Mouse (Mus musculus): ENCODE data around the gene Pcbp2.

Gene Pcbp2

DNA sequence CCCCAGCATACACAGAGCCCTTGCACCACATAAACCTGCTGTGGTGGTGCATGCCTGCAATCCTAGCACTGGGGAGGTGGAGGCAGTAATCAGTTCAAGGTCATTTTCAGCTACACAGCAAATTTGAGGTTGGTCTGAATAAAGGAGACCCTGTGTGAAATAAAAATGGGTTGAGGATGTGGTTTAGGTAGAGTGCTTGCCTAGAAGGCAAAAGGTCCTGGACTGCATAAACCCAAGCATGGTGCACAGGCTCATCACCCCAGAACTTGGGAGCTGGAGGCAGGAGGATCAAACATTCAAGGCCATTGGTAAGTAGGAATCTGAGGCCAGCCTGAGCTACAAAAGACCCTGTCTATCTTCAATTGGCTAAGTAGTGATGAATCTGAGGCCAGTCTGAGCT is 37.2 kb downstream of the Pcbp2 start:
- no peak for DNase-seq (ENCODE audit: low read depth)

DNA sequence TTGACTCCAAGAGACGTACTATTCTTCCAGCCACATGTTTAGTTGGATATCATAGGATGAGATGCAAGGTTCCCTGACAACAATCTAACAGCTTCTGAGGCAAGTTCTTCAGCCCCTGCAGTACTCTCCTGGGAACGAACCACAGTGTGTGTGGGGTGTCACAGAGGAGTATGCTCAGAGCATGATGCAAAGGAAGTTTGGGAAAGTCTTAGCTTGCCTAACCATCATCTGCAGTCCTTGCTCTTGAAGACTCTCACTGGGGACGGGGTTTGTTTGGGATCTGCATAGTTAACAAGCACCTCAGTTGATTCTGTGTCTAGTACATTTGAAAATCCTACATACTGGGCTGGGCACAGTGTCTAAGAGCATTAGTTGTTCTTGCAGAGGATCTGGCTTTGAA is 38.0 kb downstream of the Pcbp2 start:
- DNase-seq (ENCODE audit: low read depth): no peak

DNA sequence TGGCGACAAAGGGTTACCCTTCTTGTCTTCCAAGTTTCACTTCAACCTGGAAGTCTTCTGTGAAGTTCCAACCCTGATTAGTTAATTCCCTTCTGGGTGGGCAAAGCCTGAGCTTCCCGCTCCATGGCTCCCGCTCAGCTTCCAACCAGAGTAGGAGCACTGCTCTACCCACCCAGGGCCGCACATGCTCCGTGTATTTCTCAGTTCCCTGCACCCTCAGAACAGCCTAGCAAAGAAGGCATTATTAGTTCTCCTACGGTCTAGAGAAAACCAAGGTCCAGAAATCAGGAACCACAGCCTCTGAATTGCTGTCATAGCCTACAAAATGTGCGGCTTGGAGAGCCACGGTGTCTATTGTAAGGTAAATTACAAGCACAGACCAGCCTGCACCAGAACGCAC is 39.8 kb downstream of the Pcbp2 start:
- no peak for DNase-seq (ENCODE audit: low read depth)

DNA sequence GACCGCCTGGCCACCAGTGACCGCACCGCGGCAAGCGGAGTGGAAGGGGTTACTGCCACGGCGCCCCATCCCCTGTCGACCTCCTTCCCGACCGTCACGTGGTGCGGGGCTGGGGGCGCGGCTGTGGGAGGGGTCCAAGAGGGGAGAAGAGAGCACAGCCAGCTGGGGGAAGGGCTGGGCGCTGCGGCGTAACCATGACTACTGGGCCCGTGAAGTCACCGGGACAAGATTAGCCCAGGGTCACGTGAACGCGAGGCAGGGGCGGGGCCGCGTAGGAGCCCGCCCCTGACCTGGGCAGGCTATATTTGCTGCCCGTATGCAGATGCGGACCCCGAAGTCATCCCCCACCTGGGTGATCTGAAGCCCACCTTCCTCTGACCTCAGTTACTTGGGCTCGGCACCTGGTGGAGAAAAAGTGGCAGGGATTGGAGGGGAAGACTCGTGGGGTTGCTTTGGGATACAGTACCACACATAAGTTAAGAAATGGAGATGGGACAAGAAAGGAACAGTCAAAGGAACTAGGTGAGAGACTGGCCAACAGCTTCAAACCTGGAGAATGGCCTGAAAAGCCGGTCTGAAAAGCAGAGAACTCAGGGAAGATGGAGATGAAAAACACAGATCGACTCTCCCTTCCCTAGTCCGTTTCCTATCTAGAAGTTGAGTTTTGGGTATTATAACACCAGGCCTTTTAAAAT is 40.4 kb downstream of the Pcbp2 start:
- DNase-seq (ENCODE audit: low read depth): peak; percentile 82

DNA sequence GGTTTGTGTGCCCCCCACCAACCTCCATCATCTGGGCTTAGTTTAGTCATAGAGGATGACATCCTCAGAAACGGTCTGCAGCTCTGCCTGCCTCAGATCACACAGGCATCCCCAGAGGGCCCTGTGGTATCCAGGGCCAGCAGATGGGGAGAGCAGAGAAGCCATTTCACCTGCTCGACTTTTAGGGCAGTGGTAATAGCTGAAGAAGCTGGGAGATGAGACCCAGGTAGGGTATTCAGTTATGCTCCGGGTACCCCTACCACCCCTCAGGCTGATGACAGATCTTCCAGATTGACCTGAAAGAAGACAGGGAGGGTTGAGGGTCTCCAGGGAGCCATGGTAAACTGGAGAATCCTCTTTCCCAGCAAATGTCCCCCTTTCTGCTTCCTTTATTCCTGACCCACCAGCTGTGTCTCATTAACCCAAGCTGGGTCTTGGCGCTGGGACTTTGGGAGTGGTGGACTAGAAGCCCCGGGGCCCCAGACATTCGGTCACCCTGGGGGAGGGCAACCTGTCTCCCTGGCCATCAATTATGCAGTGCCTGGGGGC is 41.0 kb downstream of the Pcbp2 start:
- DNase-seq (ENCODE audit: low read depth): no peak

DNA sequence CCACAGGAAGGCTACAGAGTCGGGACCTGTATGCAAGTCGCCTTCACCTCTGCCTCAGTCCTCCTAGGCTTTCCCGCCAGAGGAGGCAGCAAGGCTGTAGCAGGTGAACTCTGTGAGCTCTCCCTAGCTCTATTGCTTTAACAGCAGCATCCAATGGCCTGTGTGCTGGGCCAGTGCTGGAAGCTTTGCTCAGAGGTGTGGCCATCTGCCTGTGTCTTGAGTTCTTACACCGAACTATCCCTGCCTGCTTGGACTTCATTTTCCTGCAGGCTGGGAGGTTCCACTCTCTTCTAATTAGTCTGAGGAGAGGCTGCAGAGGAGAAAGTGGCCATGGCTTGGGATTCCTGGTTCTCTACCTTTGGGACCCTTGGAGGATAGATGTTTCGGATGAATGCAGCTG is 41.7 kb downstream of the Pcbp2 start:
- no peak for DNase-seq (ENCODE audit: low read depth)

DNA sequence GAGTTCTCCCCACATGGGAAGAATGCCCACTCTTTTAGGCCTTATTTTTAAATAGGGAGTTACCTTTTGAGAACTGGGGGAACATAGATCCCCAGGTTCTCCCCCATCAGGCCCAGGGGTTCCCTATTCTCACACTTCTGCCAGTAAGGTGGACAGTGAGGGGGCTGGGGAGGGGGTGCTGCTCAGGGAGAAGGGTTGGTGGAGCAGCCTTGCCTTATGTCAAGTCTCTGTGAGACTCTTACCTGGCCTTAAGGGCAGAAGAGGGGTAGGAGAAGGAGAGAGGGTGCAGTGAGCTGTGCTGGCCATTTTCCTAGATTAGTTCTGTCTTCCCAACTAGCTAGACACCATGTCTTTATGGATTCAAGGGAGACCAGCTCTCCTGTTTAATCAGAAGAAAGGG is 42.1 kb downstream of the Pcbp2 start:
- DNase-seq (ENCODE audit: low read depth): no peak

DNA sequence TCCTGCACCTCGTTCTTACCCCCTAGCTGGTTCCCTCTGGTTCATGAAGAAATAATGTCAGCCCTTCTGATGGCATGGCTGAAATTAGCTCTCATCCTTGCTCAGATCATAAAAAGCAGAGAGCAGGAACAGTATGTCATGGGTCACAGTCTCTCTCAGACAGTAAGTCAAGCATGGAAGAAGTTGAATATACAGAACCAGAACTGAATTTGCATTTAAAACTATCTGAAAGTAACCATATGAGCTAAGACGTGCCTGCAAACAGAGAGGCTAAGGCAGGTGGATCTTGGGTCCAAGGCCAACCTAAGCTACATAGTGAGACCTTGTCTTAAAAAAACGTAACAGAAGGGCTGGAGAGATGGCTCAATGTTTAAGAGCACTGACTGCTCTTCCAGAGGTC is 42.7 kb downstream of the Pcbp2 start:
- DNase-seq (ENCODE audit: low read depth): no peak

DNA sequence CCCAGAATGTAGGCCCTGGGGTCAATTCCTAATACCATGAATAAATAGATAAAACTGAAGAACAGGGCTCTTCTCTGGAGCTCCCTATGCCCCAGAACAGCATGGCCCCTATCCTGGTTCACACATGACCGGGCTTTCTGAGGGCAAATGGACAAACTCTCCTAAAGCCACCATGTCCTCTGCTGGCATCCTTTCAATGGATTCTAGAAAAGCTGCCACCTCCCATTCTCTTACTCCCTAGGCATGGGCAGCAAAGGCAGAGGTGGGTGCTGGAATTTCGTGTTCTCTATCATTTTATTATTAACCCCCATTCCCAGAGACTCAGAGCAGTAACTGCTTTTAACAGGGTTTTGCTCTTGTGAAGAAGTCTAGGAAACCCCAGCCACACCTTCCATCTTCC is 44.9 kb downstream of the Pcbp2 start:
- DNase-seq (ENCODE audit: low read depth): no peak

DNA sequence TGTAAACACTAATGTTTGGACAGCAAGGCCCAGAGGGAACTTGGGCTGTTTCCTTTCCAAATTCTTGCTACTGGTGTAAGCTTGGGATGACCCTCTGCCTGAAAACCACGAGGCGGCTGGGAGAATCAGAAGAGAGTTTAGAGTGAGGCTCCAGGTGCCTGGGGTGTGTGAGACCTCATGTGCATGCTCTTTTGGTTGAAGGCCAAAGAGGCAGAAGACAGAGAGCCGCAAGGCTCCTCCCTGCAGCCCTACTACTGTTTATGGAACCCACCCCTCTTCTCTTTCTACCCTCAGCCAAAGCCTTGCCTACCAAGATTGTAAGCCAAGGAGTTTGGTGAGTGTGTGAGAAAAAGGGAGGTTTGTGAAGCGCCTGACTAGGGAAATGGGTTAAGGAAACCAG is 45.5 kb downstream of the Pcbp2 start:
- no peak for DNase-seq (ENCODE audit: low read depth)

DNA sequence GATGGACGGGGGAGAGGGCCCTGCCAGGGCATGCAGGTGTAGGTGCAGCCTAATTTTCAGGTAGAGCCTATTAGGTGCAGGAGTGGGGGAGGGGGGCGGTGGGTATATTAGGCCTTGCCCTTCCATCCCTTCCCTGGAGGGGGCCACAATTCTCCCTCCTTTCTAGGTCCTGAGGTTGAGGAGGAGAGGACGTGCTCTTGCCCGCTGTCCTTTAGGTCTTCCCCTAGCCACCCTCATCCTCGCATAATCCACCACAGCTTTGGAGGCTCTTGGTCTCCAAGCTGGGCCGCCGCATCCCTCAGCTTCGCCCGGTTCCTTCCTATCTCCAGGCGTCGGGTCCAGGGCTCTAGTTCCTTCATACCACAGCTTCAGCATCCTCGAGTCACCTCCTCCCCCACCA is 46.0 kb downstream of the Pcbp2 start:
- DNase-seq (ENCODE audit: low read depth): no peak

DNA sequence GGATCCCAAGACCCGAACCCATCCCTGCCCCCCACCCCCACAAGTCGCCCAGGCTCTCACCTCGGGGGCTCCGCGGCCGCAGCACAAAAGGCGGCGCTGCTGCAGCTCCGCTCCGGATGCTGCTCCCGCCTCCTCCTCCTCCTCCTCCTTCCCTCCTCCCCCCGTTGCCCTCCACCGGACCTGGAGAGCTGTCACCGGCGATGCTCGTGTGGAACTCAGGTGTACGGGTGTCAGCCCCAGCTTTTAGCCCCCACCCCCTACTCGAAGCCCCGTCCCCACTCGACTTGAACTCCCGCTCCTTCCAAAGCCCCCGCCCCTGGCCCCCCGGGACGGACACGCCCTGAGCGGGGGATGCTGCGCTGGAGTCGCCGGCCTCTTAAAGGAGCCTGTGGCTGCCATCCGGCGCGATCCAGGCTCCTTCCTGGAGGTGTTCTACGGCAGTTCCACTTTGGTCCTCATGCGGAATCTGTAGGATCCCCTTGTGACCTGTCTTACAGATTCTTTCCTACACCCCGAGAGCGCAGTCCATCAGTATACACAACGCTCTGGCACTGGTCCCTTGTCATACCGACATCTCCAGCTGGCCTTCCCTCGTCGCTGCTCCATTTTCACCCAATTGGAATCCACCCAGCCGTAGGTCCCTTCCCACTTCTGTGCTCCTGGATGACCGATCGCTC is 46.5 kb downstream of the Pcbp2 start, which contains the start of gene Map3k12:
Gene Map3k12 (minus strand): TSS at position 337 of the 677 bp plus-strand sequence.
- peak; percentile 84 for DNase-seq (ENCODE audit: low read depth)

DNA sequence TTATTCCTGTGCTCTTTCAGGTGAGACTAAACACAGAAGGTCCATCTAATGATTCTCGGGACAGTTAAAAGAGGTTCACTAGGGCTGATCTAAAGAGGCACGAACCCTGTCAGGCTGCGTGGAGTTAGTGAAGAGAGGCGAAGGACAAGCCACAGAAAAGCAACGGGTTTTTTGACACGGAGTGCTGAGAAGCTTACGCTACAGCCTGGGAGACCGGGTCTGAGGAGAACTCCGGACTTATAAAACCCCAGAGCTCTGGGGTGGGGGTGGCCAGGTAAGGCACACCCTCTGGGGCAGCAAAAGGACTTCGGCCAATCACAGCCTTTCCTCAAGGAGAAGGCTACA is 47.3 kb downstream of the Pcbp2 start:
- no peak for DNase-seq (ENCODE audit: low read depth)

DNA sequence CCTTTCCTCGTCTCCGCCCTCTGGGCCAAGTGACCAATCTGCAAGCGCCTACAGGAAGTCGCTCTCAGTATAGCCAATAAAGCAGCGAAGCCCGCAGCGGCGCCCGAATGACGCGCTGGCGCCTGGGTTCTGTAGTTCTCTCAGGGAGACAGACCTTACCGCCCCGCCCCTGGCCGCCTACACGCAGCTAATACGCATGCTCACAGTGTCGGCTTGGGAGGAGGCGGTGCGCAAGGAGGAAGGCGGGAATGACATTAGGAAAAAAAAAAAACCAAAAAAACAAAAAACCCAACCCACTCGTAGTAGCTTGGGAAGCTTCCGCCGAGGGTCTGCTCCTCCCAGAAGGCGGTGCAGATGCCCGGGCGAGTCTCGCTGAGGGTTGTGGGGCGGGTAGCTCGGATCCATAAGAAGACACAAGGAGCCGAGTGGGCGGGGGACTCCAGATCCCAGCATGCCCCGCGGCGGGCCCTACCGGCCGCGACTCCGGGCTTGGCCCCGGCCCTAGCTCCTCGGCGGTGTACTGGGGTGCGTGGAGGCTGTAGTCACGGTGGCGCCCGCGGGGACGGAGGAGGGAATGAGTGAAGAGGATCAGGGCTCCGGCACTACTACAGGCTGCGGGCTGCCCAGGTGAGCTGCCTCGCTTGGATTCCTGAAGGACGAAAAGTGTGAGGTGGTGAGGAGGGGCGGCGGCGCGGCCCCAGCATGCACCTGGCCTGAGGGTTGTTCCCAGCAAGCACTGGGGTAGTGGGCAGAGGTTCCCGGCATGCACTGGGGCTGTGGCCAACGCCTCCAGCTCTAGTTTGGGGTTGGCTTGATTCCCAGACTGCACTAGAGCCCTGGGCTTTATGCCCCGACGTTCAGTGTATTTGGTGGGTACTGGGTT is 47.9 kb downstream of the Pcbp2 start, which contains the start of gene Tarbp2:
Gene Tarbp2 (plus strand): TSS at position 217 of the 883 bp plus-strand sequence.
- DNase-seq (ENCODE audit: low read depth): peak; percentile 99

DNA sequence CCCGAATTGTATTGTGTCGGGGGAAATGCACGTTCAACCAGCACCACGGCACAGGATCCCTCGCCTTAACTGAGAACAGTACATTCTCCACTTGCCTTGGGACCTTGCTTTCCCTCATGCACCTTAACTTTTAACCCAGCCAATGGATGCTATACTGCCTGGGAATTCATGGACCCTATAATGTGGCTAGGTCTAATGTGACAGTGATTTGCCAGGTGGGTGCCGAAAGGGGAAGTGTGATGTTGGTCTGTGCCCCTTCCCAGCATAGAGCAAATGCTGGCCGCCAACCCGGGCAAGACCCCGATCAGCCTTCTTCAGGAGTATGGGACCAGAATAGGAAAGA is 48.5 kb downstream of the Pcbp2 start:
- DNase-seq (ENCODE audit: low read depth): no peak

DNA sequence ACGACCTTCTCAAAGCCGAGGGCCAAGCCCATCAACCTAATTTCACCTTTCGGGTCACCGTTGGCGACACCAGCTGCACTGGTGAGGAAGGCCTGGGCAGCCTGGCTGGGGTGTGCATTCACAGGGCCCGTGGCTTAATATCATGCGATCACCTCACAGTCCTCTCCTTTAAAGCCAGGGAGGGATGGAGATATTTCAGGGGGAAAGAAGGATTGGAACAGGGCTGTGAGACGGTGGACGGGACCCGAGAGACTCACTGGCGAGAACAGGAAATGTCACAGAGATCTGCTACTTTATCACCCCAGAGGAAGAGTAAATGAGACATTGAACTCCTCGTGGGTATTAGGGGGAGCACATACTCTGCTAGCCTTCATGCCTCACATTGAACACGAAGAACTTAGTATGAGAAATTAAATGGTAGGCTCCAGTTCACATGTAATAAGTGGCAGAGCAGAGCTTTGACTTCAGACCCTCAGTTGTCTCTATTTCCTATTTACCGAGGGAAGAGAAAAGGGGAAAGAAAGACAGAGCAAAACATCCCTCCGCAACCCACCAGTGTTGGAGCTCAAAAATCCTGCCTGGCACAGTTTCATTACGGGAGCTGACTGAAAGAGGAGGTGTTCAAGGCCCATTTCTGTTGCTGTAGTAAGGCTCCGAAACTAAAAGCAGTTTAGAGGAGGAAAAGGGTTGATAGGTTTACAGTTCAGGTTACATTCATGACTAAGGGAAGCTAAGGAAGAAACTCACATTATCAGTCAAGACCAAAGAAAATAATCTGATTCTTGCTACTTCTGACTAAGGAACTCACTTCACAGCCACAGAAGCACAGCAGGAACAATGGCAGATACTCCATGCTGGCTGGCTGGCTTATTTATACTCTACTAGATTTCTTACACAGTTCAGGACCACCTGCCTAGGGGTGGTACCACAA is 49.1 kb downstream of the Pcbp2 start:
- DNase-seq (ENCODE audit: low read depth): peak; percentile 39

DNA sequence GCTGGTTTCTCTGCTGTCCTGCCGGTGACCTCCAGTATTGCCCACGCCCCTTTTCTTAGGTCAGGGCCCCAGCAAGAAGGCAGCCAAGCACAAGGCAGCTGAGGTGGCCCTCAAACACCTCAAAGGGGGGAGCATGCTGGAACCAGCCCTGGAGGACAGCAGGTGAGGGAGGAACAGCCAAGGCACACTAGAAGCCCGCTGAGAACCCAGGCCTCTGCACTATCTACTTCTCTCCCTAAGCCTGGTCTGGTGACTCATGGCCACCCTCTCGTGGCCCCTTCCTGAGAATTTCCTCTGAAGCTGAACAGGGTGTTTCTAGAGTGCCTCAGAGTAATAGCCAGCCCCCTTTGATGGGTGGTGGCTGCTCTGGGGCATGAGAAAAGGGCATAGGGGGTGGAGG is 50.1 kb downstream of the Pcbp2 start:
- no peak for DNase-seq (ENCODE audit: low read depth)

DNA sequence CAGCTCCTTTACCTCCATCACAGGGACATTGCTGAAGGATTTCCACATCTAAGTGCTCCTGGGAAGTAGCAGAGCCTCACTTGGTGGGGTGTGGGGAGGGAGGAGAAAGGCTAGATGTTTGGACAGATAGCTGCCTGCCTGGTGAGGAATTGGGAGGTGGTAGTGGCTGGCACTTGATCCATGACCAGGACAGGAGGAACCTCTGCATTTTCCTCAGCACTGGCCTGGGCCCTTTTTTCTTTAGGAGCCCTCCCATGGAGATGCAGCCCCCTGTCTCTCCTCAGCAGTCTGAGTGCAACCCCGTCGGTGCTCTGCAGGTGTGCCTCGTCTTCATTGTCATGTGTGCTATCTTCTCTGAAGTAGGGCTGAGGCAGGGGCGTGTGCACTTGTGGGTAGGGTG is 51.1 kb downstream of the Pcbp2 start:
- DNase-seq (ENCODE audit: low read depth): no peak

DNA sequence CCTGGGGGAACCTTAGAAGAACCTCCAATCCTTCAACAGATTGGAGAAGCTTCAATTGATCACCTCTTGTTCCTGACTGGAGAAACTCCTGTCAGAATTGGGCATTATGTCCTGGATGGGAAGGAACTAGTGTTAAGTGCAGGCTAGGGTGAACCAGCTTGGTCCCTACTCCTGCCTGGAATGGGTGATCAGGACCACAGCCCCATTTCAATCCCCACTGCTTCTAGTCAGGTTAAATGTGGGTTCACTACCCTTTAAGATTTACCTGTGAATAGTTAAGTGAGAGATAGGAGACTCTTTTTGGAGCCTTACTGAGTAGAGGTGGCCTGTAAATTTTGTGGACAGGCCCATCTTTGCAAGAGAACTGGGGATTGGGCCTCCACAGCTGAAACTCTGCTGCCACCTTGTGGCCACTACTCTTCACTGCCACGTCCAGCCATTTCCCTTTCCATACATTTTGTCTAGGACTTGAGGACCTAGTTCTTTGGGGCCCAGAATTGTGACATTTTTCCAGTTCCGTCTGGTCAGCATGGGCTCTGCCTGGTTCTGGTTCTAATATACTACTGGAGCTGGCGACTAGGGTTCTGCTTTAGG is 54.6 kb downstream of the Pcbp2 start, which contains the start of gene Npff:
Gene Npff (minus strand): TSS at position 51 of the 594 bp plus-strand sequence.
- peak; percentile 88 for DNase-seq (ENCODE audit: low read depth)

DNA sequence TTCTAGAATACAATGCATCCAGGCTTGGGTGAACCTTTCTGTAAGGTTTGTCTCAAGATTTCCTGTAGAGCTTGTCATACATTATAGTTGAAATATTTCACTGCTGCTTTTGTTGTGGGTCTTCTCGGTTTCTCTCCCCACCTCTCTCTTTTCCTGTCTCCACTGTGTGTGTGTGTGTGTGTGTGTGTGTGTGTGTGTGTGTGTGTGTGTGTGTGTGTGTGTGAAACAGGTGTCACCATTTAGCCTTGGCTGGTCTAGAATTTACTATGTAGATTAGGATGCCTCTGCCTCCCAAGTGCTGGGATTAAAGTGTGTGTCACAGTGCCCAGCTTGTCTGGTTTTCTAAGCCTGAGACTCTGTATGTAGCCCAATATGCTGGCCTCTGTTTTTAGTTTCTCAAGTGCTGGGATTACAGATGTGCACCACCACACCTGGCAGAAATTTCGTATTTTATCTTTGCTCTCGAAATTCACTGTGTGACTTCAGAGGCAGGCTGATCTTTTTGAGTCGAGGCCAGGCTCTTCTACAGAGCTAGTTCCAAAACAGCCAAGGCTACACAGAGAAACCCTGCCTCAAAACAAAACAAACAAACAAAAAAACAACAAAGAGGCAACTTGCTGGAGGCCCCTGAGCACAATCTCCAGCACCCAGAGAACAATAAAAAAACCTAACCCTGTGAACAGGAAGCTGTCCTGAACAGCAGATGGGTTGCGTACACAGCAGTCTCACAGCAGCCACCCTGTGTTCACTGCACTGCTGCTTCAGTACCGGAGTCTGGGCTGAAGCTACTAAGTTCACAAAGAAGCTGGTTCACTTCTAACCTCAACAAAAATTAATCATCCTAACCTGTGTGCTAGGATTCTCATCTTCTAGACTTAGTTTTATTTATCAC is 56.0 kb downstream of the Pcbp2 start:
- no peak for DNase-seq (ENCODE audit: low read depth)

All from induced T-regulatory cell, adult 2 months (primary cell).